ENCODE assay signal across 8 mouse cellular contexts in genomic region chr10:44630485-44630884, GRCm38 (mm10).
DNase-seq lines count a peak whose midpoint lies in the region; ATAC-seq lines count a peak whose summit lies in the region.

No protein-coding gene starts in this region.

- intact Hi-C loops in heart, postnatal 10 days (cut with DNase I) = loop anchor here (5.0 kb wide), 1 partner anchor 168 kb away; no protein-coding TSS in a partner anchor

- no peak overlapping the region for H3K4me3 ChIP-seq in liver, embryonic 11.5 days (ENCODE audit: low read depth, low read length)
- H3K4me3 ChIP-seq in midbrain, embryonic 16.5 days (ENCODE audit: low read depth, low read length) = no peak overlapping the region

- H3K9ac ChIP-seq in liver, embryonic 11.5 days (ENCODE audit: low read depth, low read length) = no peak overlapping the region
- H3K9ac ChIP-seq in midbrain, embryonic 16.5 days (ENCODE audit: low read depth, low read length) = no peak overlapping the region

- peak; percentile 84 for DNase-seq in 416B (ENCODE audit: low read depth)
- peak; percentile 28 for DNase-seq in adrenal gland, postnatal 14 days
- DNase-seq in heart, postnatal 10 days = peak; percentile 32 to 34
- no peak for DNase-seq in liver, embryonic 11.5 days (ENCODE audit: low spot score)
- no peak for DNase-seq in right cerebral cortex, postnatal 14 days
- no peak for DNase-seq in embryo, embryonic 10.5 days (ENCODE audit: low spot score)

- ATAC-seq in liver, embryonic 11.5 days (replicated peaks; ENCODE audit: low FRiP score) = no peak
- no peak for ATAC-seq in activated CD4-positive, CD25-positive, alpha-beta regulatory T cell, adult 4 months
- ATAC-seq in midbrain, embryonic 16.5 days = no peak

- peak overlapping the region; percentile 32; the same call in 1 of the 2 replicates for H3K27ac ChIP-seq in liver, embryonic 11.5 days (ENCODE audit: low read depth, low read length)
- H3K27ac ChIP-seq in midbrain, embryonic 16.5 days (ENCODE audit: low read length) = no peak overlapping the region

- H3K4me2 ChIP-seq in liver, embryonic 11.5 days = peak overlapping the region; percentile 34
- H3K4me2 ChIP-seq in midbrain, embryonic 16.5 days (ENCODE audit: low read length) = no peak overlapping the region

- no peaks in the 10 kb centered on the region for H3K4me1 ChIP-seq in liver, embryonic 11.5 days (replicated peaks; ENCODE audit: control insufficient read depth, insufficient read depth, low read length)
- H3K4me1 ChIP-seq in midbrain, embryonic 16.5 days (ENCODE audit: control insufficient read depth, insufficient read depth, low read length) = peaks cover 2% of the 10 kb centered on the region; the same call in 1 of the 2 replicates

- 50% methylated on average over 13 of the region's 13 CpGs for WGBS in liver, embryonic 11.5 days
- WGBS in midbrain, embryonic 16.5 days = 61% methylated on average over 13 of the region's 13 CpGs

- no peaks in the 10 kb centered on the region for H3K27me3 ChIP-seq in liver, embryonic 11.5 days (replicated peaks; ENCODE audit: control insufficient read depth, insufficient read depth, low read length)
- H3K27me3 ChIP-seq in midbrain, embryonic 16.5 days (ENCODE audit: control insufficient read depth, insufficient read depth, low read depth, low read length) = no peaks in the 10 kb centered on the region

- no peaks in the 10 kb centered on the region for H3K9me3 ChIP-seq in liver, embryonic 11.5 days (ENCODE audit: control insufficient read depth, low read length)
- no peaks in the 10 kb centered on the region for H3K9me3 ChIP-seq in midbrain, embryonic 16.5 days (replicated peaks; ENCODE audit: control insufficient read depth, low read length, poor library complexity, severe bottlenecking)

- no peaks in the 10 kb centered on the region for H3K36me3 ChIP-seq in liver, embryonic 11.5 days (ENCODE audit: control insufficient read depth, insufficient read depth, low read length)
- no peaks in the 10 kb centered on the region for H3K36me3 ChIP-seq in midbrain, embryonic 16.5 days (ENCODE audit: control insufficient read depth, insufficient read depth, low read length)

Comparison
In these comparisons a context has a peak if more than half of its experiments do, and no peak if none do; other contexts are left out.
1. DNase-seq: peak in 416B (single experiment), adrenal gland, postnatal 14 days (single experiment) and heart, postnatal 10 days (2 of 2); none in liver, embryonic 11.5 days (single experiment), right cerebral cortex, postnatal 14 days (single experiment) and embryo, embryonic 10.5 days (single experiment).